Mouse (Mus musculus) small intestine, adult 2 months (tissue): Measurements from ENCODE around the gene Tmc6.

Experiments used
- CTCF ChIP-seq: fragments of 200-500 bp; IDR thresholded peaks from 2 replicates; pipeline ENCODE4 v1.5.1; 2012; ENCODE audit warnings: low read depth, mild to moderate bottlenecking, control low read depth, inconsistent platforms, low read length, moderate library complexity, mixed read lengths; ENCODE audit not compliant: insufficient replicate concordance, insufficient read length; ENCODE audit errors: extremely low read depth
- POLR2A ChIP-seq: fragments of 200-500 bp; IDR thresholded peaks from 2 replicates; pipeline ENCODE4 v1.6.1; 2012; ENCODE audit warnings: low read depth, mild to moderate bottlenecking, control low read depth, inconsistent platforms, low read length, moderate library complexity

DNA sequence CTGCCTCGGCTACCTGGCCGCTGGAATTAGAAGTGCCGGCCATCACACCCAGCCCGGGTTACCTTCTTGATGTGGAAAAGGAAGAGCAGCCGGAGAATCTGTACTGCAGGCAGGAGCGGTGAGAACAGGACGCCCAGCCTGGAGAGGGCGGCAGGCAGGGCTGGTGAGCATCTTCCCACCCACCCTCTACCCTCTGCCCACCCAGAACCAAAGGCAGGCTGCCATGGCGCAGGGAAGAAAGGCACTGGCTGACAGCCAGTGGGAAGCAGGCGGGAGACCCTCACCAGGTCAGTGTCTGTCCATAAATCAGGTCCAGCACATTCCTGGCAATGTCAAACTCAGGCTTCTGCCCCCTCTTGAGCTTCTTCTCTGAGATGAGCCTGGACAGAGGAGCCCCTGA is 11.6 kb downstream of the Tmc6 start:
- TF ChIP-seq POLR2A, result no peak
- no peak for TF ChIP-seq CTCF
